Mouse (Mus musculus) liver (tissue): ENCODE measurements around the gene Txndc17.
A peak's percentile ranks its signal among the peaks of the same experiment; 100 is the strongest.

Experiments
- DNase-seq: peaks from one replicate; pipeline ENCODE4 v3.0.0-alpha.2; 2020; ENCODE audit warnings: mixed read lengths

Gene Txndc17

DNA sequence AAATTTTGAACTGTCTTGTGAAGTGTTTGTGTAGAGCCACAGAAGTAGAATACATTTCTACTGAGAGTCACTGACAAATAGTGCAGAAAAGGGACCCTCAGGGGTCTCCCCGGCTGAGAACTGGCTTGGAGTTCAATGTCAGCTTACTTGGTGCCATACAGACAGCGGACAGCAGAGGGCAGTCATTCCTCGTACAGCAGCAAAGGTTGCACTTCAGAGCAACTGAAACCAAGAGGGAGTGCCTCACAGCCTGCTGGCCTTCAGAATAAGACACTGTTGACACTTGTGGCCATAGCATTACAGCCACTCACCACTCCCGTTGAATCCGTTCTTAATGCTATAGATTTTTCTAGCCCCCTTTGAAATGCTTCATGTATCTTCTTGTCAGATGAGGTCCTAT is 17.5 kb downstream of the Txndc17 start:
- DNase-seq: peak; percentile 63

DNA sequence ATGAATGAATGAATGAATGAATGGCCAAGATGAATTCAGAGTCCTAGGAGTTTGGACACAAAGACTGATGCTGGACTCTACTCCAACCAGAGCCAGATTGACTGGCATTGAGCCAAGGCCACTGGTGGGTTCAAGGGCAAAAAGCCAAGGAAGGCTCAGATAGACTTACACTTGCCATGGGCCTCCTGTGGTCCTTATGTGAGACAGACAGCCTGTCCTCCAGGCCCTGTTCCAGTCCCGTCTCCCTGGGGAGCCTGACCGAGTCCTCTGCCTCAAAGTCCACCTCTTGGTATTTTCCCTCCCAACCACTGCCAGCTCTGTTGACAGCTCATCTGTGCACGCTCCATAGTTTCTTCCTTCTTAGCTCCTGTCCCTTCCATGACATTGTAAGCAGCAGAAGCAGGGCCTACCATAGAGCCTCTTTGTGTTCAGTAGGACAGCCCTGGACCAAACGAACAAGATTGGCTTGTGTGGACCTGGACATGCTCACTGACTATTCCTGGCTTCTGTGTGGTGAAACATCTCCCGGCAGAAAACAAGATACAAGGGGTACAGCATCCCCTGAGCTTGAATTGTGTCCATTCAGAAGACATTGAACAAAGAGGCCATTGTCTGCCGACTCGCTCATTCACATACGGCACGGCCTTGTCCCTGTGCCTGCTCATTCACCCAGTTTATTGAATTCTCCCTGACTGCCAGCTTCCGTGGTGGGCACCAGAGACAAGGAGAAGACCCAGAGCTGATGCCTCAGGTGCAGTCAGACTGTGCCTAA is 18.9 kb downstream of the Txndc17 start:
- DNase-seq: no peak

DNA sequence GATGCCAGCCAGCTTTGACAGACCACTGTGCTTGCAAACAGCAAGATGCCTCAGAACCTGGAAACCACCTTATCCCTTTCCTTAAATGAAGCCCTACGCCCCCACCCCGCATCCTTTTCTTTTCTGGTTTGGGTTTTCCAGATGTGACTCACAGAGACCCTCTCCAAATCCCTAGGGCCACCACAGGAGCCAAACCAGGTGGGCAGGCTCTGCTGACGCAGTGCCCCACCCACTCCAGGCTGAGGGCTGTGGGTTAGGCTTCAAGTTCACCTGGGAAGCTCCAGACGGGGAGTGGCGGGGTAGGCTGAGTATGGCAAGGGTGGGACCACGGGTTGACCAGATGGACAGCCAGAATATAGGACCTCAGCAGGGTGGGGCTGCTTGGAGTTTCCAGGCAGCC is 19.6 kb downstream of the Txndc17 start:
- DNase-seq: no peak

DNA sequence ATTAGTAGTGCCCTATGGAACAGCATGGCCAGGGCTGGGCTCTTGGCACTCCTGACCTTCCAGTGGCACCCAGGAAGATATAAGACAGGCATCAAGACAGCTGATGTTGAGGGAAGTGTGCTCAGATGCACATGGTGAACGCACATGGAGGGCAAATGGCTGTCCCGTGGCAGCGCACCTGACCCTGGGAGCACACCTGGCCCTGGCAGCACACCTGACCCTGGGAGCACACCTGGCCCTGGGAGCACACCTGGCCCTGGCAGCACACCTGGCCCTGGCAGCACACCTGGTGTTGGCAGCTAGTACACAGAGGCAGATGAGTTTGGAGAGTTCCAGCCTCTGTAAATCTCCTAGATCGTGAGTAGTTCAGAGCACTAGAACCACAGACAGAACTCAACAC is 21.2 kb downstream of the Txndc17 start:
- DNase-seq: no peak

DNA sequence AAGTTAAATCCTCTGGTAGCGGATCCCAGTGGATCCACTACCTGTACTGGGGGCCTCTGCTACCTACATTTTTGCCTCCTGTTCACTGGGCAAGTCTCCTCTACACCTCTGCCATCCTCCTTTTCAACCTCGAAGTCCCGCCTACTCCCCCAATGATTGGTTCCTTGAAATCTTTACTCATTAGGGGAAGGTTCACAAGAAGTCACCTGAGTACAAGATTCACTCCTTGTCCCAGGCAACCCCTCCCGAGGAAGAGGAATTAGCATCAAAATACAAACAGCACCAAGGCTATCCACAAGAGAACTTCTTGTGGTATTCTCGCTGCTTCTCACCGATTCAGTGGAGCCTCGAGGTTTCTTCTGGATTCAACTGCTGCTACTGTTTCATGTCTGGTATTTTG is 24.7 kb downstream of the Txndc17 start:
- no peak for DNase-seq

DNA sequence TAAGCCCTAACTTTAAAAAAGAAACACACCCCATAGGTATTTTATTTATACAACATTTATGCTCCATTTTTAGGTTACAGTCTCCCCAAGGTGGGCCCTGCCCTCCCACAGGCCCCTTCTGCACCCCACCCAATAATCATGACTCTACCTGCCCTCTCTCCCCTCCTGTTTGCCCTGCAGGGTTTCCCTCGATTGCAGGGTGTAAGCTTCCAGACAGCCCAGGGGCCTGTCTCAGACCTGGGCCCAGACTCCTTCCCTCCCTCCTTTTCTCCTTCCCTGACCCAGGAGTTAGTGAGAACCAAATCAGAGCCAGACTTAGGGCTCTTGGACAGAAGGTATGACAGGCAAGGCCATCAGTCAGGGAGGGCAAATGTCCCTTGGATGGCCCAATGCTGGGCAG is 25.6 kb downstream of the Txndc17 start:
- DNase-seq: no peak

DNA sequence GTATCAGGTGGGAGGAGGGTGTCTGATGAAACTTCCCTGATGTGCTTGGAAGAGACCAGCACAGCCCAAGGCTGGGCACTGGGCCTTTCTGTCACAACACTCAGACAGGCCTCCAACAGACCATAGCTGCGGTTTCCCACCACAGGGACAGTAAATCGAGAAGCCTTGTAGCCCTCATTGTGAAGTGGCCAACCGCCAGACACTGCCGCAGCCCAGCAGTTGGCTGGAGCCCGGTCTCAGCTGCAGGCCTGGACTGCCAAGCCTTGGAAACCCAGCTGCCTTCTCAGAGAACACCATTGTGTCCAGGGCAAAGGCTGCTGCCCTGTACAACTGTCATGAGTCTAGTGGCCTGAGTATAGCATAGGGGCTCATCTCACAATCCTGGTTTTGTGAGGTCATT is 26.7 kb downstream of the Txndc17 start:
- no peak for DNase-seq

DNA sequence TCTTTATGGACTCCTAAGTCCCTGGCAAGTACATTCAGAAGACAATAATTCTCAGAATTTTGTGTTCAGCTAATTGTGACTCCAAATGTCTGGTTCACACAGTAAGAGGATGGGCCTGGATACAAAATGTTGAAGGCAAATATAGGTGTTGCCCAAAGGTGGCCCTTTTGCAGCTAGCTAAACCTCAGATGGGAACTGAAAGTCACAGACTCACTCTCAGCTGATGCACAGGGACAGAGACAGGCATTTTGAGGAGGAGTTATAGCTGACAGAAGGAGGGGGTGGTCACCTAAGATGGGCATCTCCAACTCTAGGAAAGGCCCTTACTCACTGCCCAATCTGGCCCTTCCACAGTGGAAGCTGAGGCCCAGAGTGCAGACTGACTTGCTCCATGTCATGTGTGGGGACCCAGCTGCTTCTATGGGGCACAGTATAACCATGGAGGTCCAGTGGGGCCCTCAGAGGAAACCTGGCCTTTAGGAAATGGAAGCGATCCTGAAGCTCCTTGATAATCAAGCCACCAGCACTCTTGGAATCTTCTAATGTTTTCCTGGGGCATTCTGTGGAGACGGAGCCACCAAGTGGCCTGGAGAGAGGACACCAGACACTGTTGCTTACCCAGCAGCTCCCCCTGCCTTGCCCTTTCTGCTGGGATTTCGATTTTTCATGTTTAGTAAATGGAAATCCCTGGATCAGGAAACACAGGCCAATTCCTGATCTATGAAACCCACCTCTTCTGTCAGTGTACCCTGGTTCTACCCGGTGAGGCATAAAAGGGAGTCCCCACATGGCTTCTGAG is 32.9 kb downstream of the Txndc17 start:
- no peak for DNase-seq

DNA sequence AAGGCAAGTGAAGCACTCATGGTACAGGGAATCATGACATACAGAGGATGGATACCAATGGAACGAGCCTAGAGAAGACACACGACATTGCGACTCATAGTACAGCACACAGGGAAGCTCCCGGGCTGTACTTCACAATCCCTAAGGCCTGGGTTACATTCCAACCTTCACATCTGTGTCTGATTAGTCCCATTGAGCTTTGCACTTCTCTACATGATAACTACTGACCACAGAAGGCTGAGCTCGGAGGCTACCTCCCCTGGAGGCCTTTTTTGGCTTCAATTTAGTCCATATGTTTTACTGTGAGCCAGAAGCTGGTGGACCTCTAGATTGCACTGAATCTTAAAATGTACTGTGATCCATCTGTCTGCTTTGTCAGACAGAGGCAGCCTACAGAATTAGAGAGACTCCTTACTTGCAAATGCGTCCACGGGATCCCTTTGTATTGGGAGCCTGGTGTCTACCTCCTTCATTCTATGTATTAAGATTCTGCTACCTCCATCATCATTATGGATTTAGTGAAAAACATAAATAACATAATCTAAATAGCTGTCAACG is 37.9 kb downstream of the Txndc17 start:
- no peak for DNase-seq

DNA sequence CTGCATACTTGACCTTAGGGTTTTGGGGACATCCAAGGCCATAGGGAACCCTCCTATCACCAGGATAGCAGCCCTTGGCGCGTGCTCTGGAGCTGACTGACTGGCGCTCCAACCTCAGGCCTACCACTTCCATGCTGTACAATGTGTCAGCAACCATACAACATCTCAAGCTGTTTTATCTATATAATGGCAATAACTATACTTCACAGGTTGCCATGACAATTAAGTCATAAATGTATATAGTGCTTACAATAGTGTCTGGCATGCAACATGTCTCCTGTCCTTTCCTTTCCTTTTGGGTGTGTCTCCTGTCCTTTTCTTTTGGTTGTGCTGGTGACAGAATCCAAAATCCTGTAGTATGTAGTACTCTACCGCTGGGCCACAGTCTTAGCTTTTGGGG is 48.3 kb downstream of the Txndc17 start:
- no peak for DNase-seq

DNA sequence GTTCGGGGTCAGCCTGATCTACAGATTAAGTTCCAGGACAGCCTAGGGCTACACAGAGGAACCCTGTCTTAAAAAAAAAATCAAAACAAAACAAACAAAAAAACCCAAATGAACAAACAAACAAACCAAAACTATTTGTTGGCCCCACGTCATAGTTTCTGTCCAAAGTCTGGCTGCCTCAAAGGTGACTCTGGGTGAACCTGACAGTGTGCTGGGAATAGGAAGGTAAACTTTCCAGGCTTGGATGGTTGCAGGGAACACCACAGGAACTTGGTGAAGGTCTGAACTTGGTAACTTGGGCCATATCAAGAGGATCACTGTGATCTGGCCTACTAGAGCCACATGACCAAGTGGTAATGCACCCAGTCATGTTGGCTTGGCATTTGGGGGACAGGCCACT is 49.1 kb downstream of the Txndc17 start:
- no peak for DNase-seq
